Mouse (Mus musculus) lung, embryonic 15.5 days (tissue): ENCODE data around the gene Sgpl1. TPM values are rescaled to one million over a fixed set of nuclear protein-coding genes. Genes with fewer than 3 reads are reported as not detected.
"Not testable (repeated sequence)": the region's sequence is repeated elsewhere in the genome, so short reads cannot be mapped to it uniquely, and the experiment has no call there.

Experiments used
- ATAC-seq: fragments of 200-750 bp; cut with Nextera tagmentation; 2 replicates; pipeline ENCODE4 v1.8.0; 2017; ENCODE audit warnings: moderate number of reproducible peaks, borderline replicate concordance; ENCODE audit not compliant: low FRiP score, low TSS enrichment; ENCODE audit errors: extremely low read depth
- H3K27ac ChIP-seq: fragments of 300-500 bp; sonication (generic); 2 replicates; pipeline ENCODE4 v1.5.1; 2015; ENCODE audit warnings: moderate library complexity, mild to moderate bottlenecking, inconsistent platforms
- H3K27me3 ChIP-seq: fragments of 300-500 bp; sonication (generic); 2 replicates; pipeline ENCODE4 v1.6.1; 2015; ENCODE audit warnings: inconsistent platforms
- H3K36me3 ChIP-seq: fragments of 300-500 bp; sonication (generic); 2 replicates; pipeline ENCODE4 v1.6.1; 2015; ENCODE audit warnings: inconsistent platforms
- H3K4me1 ChIP-seq: fragments of 300-500 bp; sonication (generic); 2 replicates; pipeline ENCODE4 v1.6.1; 2015; ENCODE audit warnings: inconsistent platforms
- H3K4me2 ChIP-seq: fragments of 300-500 bp; sonication (generic); 2 replicates; pipeline ENCODE4 v1.6.1; 2015; ENCODE audit warnings: inconsistent platforms, mild to moderate bottlenecking, moderate library complexity
- H3K4me3 ChIP-seq: fragments of 300-500 bp; sonication (generic); 2 replicates; pipeline ENCODE4 v1.5.1; 2015; ENCODE audit warnings: mild to moderate bottlenecking, inconsistent platforms
- H3K9ac ChIP-seq: fragments of 300-500 bp; sonication (generic); 2 replicates; pipeline ENCODE4 v1.6.1; 2015; ENCODE audit warnings: inconsistent platforms
- H3K9me3 ChIP-seq: fragments of 300-500 bp; sonication (generic); 2 replicates; pipeline ENCODE4 v1.6.1; 2016; ENCODE audit warnings: inconsistent platforms
- WGBS: fragments of 180-500 bp; shearing (Covaris S2); methylation state at CpG from one replicate; pipeline ENCODE4 v1.1.7; 2015; 5-methylcytosine and 5-hydroxymethylcytosine counted together
- polyA plus RNA-seq: library from polyadenylated mRNA; unstranded; fragments of >200 nt; fragmentation: Nextera tagmentation; extraction: Ambion mirVana; gene quantifications from 2 replicates; pipeline ENCODE4 v1.2.1, GENCODE M21; 2015

Gene Sgpl1
- polyA plus RNA-seq, 1 experiment from 2014 or later = 62.7 TPM

GRCm38 (mm10) chr10:61123276-61123913 is 24.1 kb downstream of the Sgpl1 start:
- 82% methylated on average over 3 of the region's 3 CpGs for WGBS
- no peaks in the 10 kb centered on the region for H3K9me3 ChIP-seq
- no peak for ATAC-seq
- peaks cover 12% of the 10 kb centered on the region; the same call in 1 of the 2 replicates for H3K36me3 ChIP-seq
- no peak overlapping the region for H3K27ac ChIP-seq
- no peaks in the 10 kb centered on the region for H3K27me3 ChIP-seq
- H3K4me1 ChIP-seq = no peaks in the 10 kb centered on the region
- H3K4me3 ChIP-seq = no peak overlapping the region
- no peak overlapping the region for H3K4me2 ChIP-seq
- H3K9ac ChIP-seq = no peak overlapping the region

DNA sequence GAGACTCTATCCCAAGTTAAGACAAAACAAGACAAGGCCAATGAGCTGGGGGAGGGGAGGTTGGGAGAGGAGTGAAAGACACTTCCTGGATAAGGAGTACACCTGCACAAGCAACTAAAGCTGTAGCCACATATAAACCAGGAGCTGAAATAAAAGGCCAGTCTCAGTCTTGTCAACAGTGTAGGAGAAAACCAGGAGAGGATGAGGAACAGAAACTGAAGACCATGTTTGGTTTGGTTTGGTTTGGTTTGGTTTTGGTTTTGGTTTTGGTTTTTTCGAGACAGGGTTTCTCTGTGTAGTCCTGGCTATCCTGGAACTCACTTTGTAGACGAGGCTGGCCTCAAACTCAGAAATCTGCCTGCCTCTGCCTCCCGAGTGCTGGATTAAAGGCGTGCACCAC is 25.8 kb downstream of the Sgpl1 start:
- H3K4me2 ChIP-seq, ATAC-seq, H3K4me3 ChIP-seq, H3K27me3 ChIP-seq, H3K27ac ChIP-seq, H3K9me3 ChIP-seq, H3K4me1 ChIP-seq, H3K9ac ChIP-seq: not testable (repeated sequence)
- H3K36me3 ChIP-seq = peaks cover 12% of the 10 kb centered on the region; the same call in 1 of the 2 replicates
- 86% methylated on average over 4 of the region's 4 CpGs for WGBS

GRCm38 (mm10) chr10:61114246-61114720 is 33.2 kb downstream of the Sgpl1 start:
- Histone ChIP-seq H3K4me2 (no peak overlapping the region), H3K4me3 (no peak overlapping the region), H3K9ac (no peak overlapping the region), H3K36me3 (peaks cover 28% of the 10 kb centered on the region), H3K9me3 (no peaks in the 10 kb centered on the region), H3K27ac (no peak overlapping the region), H3K4me1 (no peaks in the 10 kb centered on the region), H3K27me3 (no peaks in the 10 kb centered on the region)
- 86% methylated on average over 2 of the region's 2 CpGs for WGBS
- ATAC-seq = no peak

GRCm38 (mm10) chr10:61103564-61104114 is 43.9 kb downstream of the Sgpl1 start:
- no peak overlapping the region for H3K9ac ChIP-seq
- WGBS = 83% methylated on average over 3 of the region's 3 CpGs

DNA sequence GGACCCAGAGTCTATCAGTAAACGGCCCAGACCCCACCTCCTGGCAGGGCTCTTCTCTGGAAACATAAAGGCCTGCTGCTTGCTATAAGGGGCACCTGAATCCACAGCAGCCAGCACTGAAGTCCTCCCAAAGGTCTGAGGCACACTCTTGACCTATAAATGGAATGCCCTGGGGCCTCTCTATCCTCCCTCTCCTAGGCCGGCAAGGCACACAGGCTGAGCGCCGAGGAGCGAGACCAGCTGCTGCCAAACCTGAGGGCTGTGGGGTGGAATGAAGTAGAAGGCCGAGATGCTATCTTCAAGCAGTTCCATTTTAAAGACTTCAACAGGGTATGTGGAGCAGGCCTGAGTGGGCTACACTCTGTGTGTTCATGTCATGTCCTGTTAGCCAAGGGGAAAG is 55.6 kb downstream of the Sgpl1 start:
- Histone ChIP-seq H3K4me3 (no peak overlapping the region), H3K27me3 (no peaks in the 10 kb centered on the region), H3K36me3 (peaks cover 4% of the 10 kb centered on the region; the same call in 1 of the 2 replicates), H3K9ac (no peak overlapping the region), H3K4me2 (no peak overlapping the region), H3K9me3 (no peaks in the 10 kb centered on the region), H3K4me1 (peaks cover 12% of the 10 kb centered on the region), H3K27ac (no peak overlapping the region)
- 62% methylated on average over 6 of the region's 6 CpGs for WGBS
- ATAC-seq = no peak

More at GRCm38 (mm10) chr10:61103564-61104114, 43.9 kb downstream of the Sgpl1 start:
- H3K27ac ChIP-seq = no peak overlapping the region
- H3K4me3 ChIP-seq = no peak overlapping the region
- no peaks in the 10 kb centered on the region for H3K4me1 ChIP-seq
- no peak for ATAC-seq
- peaks cover 85% of the 10 kb centered on the region for H3K36me3 ChIP-seq
- no peaks in the 10 kb centered on the region for H3K9me3 ChIP-seq
- H3K27me3 ChIP-seq = no peaks in the 10 kb centered on the region
- no peak overlapping the region for H3K4me2 ChIP-seq

GRCm38 (mm10) chr10:61089170-61090142 is 58.0 kb downstream of the Sgpl1 start, which contains the start of gene Pcbd1:
TSS of gene Pcbd1 (plus strand) at chr10:61089331.
- peak; percentile 74 for ATAC-seq
- peak within 1 kb of the TSS; percentile 49 for H3K9ac ChIP-seq
- peak within 1 kb of the TSS; percentile 46 for H3K4me3 ChIP-seq
- H3K9me3 ChIP-seq = no peaks in the 10 kb centered on the region
- 9% methylated on average over 33 of the region's 33 CpGs for WGBS
- no peaks in the 10 kb centered on the region for H3K36me3 ChIP-seq
- peaks cover 12% of the 10 kb centered on the region for H3K4me1 ChIP-seq
- no peaks in the 10 kb centered on the region for H3K27me3 ChIP-seq
- peak within 1 kb of the TSS; percentile 74 for H3K27ac ChIP-seq
- H3K4me2 ChIP-seq = peak within 1 kb of the TSS; percentile 75

DNA sequence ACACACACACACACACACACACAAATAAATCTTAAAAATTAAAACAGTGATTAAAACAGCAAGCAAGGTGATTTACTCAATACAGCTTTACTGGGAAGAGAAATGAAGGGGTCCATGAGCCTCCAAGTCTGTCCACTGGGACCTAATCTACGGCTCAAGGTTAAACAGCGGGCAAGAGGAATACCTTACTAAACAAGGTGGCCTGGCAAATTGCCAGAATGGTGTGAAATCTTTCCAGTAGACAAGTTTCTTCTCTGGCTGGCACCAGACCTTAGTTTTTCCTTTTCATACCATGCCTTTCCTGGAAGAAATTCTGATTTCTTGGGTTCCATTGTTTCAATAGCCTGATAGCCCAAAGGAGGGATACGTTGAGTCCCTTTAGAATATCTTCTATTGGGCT is 59.0 kb downstream of the Sgpl1 start:
- H3K4me1 ChIP-seq = peaks cover 12% of the 10 kb centered on the region
- no peak overlapping the region for H3K4me3 ChIP-seq
- no peaks in the 10 kb centered on the region for H3K27me3 ChIP-seq
- H3K9me3 ChIP-seq = no peaks in the 10 kb centered on the region
- WGBS = 61% methylated on average over 3 of the region's 3 CpGs
- no peak overlapping the region for H3K27ac ChIP-seq
- no peaks in the 10 kb centered on the region for H3K36me3 ChIP-seq
- H3K9ac ChIP-seq = no peak overlapping the region
- no peak overlapping the region for H3K4me2 ChIP-seq
- no peak for ATAC-seq

DNA sequence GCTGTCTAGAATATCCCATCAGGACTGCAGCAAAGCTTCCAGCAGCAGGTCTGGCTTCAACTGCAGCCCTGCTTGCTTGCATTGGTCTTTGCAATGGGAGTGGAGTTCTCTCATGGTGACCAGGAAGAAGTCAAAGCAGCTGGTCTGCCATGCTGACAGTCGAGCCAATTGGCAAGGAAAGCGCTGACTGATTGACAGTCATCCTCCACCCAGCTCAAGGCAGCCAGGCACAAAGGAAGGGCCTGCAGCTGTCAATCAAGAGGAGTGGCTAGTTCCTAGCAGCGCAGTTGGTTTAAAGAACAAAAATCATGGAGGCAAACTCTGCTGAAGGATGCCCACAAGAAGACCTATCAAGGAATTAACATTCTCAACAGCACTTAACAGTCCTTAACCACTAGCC is 61.0 kb downstream of the Sgpl1 start:
- peaks cover 12% of the 10 kb centered on the region for H3K4me1 ChIP-seq
- no peak overlapping the region for H3K4me3 ChIP-seq
- H3K9ac ChIP-seq = no peak overlapping the region
- no peak overlapping the region for H3K4me2 ChIP-seq
- no peaks in the 10 kb centered on the region for H3K36me3 ChIP-seq
- ATAC-seq = no peak
- 34% methylated on average over 3 of the region's 3 CpGs for WGBS
- no peak overlapping the region for H3K27ac ChIP-seq
- no peaks in the 10 kb centered on the region for H3K27me3 ChIP-seq
- no peaks in the 10 kb centered on the region for H3K9me3 ChIP-seq

DNA sequence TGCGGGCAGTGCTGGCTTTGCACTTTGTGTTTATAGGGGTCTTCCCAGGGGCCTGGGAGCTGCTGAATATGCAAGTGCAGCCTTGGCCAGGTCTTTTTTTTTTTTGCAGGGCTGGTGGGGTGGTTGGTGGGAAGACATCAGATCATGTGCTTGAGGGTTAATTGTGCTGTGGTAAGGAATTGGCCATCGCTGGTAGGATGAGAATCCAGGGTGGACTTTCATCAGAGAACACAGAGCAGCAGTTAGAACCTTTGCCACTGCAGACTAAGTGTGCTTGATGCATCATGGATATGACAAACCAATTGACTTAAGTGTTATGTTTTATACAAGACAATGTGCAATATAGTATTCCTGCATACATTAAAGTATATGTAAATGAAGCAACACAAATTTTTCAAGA is 62.1 kb downstream of the Sgpl1 start:
- Histone ChIP-seq H3K27ac (no peak overlapping the region), H3K9ac (no peak overlapping the region), H3K4me1 (peaks cover 19% of the 10 kb centered on the region), H3K4me2 (no peak overlapping the region), H3K9me3 (no peaks in the 10 kb centered on the region), H3K36me3 (no peaks in the 10 kb centered on the region), H3K27me3 (no peaks in the 10 kb centered on the region), H3K4me3 (no peak overlapping the region)
- 84% methylated on average over 2 of the region's 2 CpGs for WGBS
- ATAC-seq = no peak

DNA sequence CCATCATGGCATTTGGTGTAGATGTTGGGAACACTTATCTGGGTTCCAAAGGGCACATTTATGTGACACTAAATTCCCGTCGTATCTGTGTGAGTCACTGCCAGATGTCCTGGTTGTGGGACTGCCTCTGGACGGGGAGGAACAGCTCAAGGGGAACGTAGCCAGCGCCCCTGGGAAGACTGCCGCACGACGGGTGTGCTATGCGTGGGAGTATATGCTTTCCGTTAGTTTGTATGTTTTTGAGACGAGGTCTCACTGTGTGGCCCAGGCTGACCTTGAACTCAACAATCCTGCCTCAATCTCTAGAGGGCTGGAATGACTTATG is 66.6 kb downstream of the Sgpl1 start:
- no peak overlapping the region; the same call in 1 of the 2 replicates for H3K4me2 ChIP-seq
- 58% methylated on average over 11 of the region's 11 CpGs for WGBS
- ATAC-seq = no peak

DNA sequence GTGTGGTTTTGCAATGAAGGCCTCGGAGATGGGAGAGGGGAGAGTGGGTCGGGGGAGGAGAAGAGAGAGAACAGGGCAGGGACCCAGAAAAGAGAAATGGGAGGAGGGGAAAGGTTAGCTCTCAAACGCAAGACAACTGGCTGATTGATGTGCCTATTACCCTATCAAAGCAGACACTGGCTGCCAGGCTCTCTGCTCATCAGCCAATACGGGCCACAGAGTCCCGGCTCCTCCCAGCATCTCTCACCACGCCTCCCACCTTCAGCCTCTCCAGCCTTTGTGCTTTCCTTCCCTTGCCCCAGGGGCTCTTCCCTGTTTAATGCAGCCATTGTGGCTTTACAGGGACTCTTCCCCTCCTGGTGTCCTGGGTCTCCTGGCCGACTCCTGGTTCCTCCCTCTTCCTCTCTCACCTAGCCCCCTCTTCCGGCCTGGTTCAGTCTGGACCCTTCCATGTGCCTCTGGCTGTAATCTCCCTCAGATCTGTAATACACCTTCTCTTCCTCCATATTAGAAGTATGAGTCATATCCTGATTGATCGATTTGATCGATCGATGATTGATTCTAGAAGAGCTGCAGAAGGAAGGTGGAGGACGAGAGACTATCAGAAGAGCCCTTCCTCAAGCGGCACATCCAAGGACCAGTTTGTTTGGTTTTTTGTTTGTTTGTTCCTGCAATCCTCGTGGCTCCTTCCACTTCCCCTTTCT is 67.1 kb downstream of the Sgpl1 start:
- 34% methylated on average over 14 of the region's 14 CpGs for WGBS
- peak; percentile 84; the same call in 1 of the 2 replicates for ATAC-seq

More for the DNA sequence above, 66.6 kb downstream of the Sgpl1 start:
- Histone ChIP-seq H3K4me1 (0 out of 2 replicates have a peak, but pooled peaks cover 12% of the 10 kb centered on the region), H3K36me3 (no peaks in the 10 kb centered on the region), H3K9ac (no peak overlapping the region), H3K27ac (no peak overlapping the region), H3K4me3 (no peak overlapping the region), H3K27me3 (no peaks in the 10 kb centered on the region), H3K9me3 (no peaks in the 10 kb centered on the region)

More for the DNA sequence above, 67.1 kb downstream of the Sgpl1 start:
- H3K9me3 ChIP-seq = no peaks in the 10 kb centered on the region
- no peak overlapping the region for H3K9ac ChIP-seq
- peak overlapping the region; percentile 34 for H3K4me2 ChIP-seq
- H3K27me3 ChIP-seq = no peaks in the 10 kb centered on the region
- no peak overlapping the region for H3K4me3 ChIP-seq
- H3K4me1 ChIP-seq = 0 out of 2 replicates have a peak, but pooled peaks cover 12% of the 10 kb centered on the region
- no peak overlapping the region for H3K27ac ChIP-seq
- H3K36me3 ChIP-seq = no peaks in the 10 kb centered on the region
